Comparison of ENCODE assay signal across 16 mouse cellular contexts in genomic region chr9:43098922-43099321, GRCm38 (mm10). TPM values are rescaled to one million over a fixed set of nuclear protein-coding genes. Genes with fewer than 3 reads are reported as not detected.
DNase-seq lines count a peak whose midpoint lies in the region; ATAC-seq and TF ChIP-seq lines count a peak whose summit lies in the region.
"Had no signal": no experiment of that assay in that cellular context is flagged by ENCODE, and none has a peak within 500 bp of the region (broad histone marks: within the 10 kb centered on the region; RNA-seq: fewer than 3 reads in every experiment).

No protein-coding gene starts in this region.

- 15% methylated on average over 4 of the region's 4 CpGs for WGBS in liver, embryonic 14.5 days (ENCODE audit: insufficient replicate concordance)
- 38% methylated on average over 4 of the region's 4 CpGs for whole genome bisulfite sequencing in liver, embryonic 11.5 days
- 32% methylated on average over 4 of the region's 4 CpGs for WGBS in heart, embryonic 15.5 days

- TF ChIP-seq EP300 in liver, embryonic 14.5 days (IDR thresholded peaks at IDR 0.05; ENCODE audit: low read depth) = no peak

- intact Hi-C loops in heart, postnatal 10 days (cut with DNase I) = loop anchor here (5.0 kb wide), 1 partner anchor 37 kb away; no protein-coding TSS in a partner anchor

- DNase-seq in heart, adult 11 months = peak; percentile 94
- no peak for DNase-seq in heart, postnatal 10 days
- no peak for DNase-seq in liver, embryonic 14.5 days (ENCODE audit: low read depth in 3 of 3, low spot score in 3 of 3)
- no peak for DNase-seq in liver, embryonic 11.5 days (ENCODE audit: low spot score)
- DNase-seq in CD4-positive, CD25-positive, alpha-beta regulatory T cell, adult 2 months (ENCODE audit: low read depth, low spot score) = peak; percentile 19
- no peak for DNase-seq in thymus, adult 18-20 months
- DNase-seq in frontal cortex, adult 2 months (ENCODE audit: extremely low spot score in 1 of 2, low spot score in 1 of 2) = no peak
- DNase-seq: adrenal gland, postnatal 36 days; gastrocnemius, postnatal 10 days; kidney, postnatal 14 days; layer of hippocampus, postnatal 36 days; thymus, postnatal 4 days had no signal

- H3K36me3 ChIP-seq in liver, embryonic 14.5 days (replicated peaks; ENCODE audit: control insufficient read depth, insufficient read depth, low read depth) = no peaks in the 10 kb centered on the region
- H3K36me3 ChIP-seq in liver, embryonic 11.5 days (ENCODE audit: control insufficient read depth, insufficient read depth, low read length) = no peaks in the 10 kb centered on the region
- no peaks in the 10 kb centered on the region for H3K36me3 ChIP-seq in heart, embryonic 15.5 days
- H3K36me3 ChIP-seq: forebrain, embryonic 12.5 days had no signal

- H3K27ac ChIP-seq in liver, embryonic 14.5 days = no peak overlapping the region
- no peak overlapping the region for H3K27ac ChIP-seq in liver, embryonic 11.5 days (ENCODE audit: low read depth, low read length)
- H3K27ac ChIP-seq in heart, embryonic 15.5 days = peak overlapping the region; percentile 42
- H3K27ac ChIP-seq: forebrain, embryonic 12.5 days; hindbrain, embryonic 14.5 days; midbrain, embryonic 10.5 days had no signal

- H3K4me2 ChIP-seq in liver, embryonic 14.5 days (ENCODE audit: low read depth) = peak overlapping the region; percentile 16; the same call in 1 of the 2 replicates
- no peak overlapping the region for H3K4me2 ChIP-seq in liver, embryonic 11.5 days
- H3K4me2 ChIP-seq in heart, embryonic 15.5 days = peak overlapping the region; percentile 13; the same call in 1 of the 2 replicates
- H3K4me2 ChIP-seq: forebrain, embryonic 12.5 days; hindbrain, embryonic 14.5 days had no signal

- H3K27me3 ChIP-seq in liver, embryonic 14.5 days (ENCODE audit: control insufficient read depth, insufficient read depth, low read length) = no peaks in the 10 kb centered on the region
- H3K27me3 ChIP-seq in liver, embryonic 11.5 days (replicated peaks; ENCODE audit: control insufficient read depth, insufficient read depth, low read length) = peaks cover 2% of the 10 kb centered on the region; the same call in 1 of the 2 replicates
- no peaks in the 10 kb centered on the region for H3K27me3 ChIP-seq in heart, embryonic 15.5 days
- H3K27me3 ChIP-seq: forebrain, embryonic 12.5 days had no signal

- H3K9ac ChIP-seq in liver, embryonic 14.5 days (replicated peaks) = no peak overlapping the region
- H3K9ac ChIP-seq in liver, embryonic 11.5 days (ENCODE audit: low read depth, low read length) = no peak overlapping the region
- H3K9ac ChIP-seq in heart, embryonic 15.5 days = no peak overlapping the region
- H3K9ac ChIP-seq: forebrain, embryonic 12.5 days; hindbrain, embryonic 14.5 days had no signal

- no peak for ATAC-seq in liver, embryonic 14.5 days (ENCODE audit: insufficient read depth)
- no peak for ATAC-seq in liver, embryonic 11.5 days (replicated peaks; ENCODE audit: low FRiP score)
- ATAC-seq in heart, embryonic 15.5 days (replicated peaks; ENCODE audit: insufficient number of reproducible peaks, insufficient read depth, low FRiP score, low read depth) = no peak

- no peaks in the 10 kb centered on the region for H3K9me3 ChIP-seq in liver, embryonic 14.5 days (ENCODE audit: control insufficient read depth, low read length)
- no peaks in the 10 kb centered on the region for H3K9me3 ChIP-seq in liver, embryonic 11.5 days (ENCODE audit: control insufficient read depth, low read length)
- H3K9me3 ChIP-seq in heart, embryonic 15.5 days (replicated peaks) = no peaks in the 10 kb centered on the region
- H3K9me3 ChIP-seq: forebrain, embryonic 12.5 days; midbrain, embryonic 10.5 days had no signal

- no peak for TF ChIP-seq CTCF in liver, embryonic 14.5 days (IDR thresholded peaks at IDR 0.05; ENCODE audit: low read depth)

- peaks cover 24 to 33% of the 10 kb centered on the region in 2 experiments for H3K4me1 ChIP-seq in liver, embryonic 14.5 days (replicated peaks; ENCODE audit: control insufficient read depth in 2 of 2, insufficient read depth in 2 of 2, low read length in 1 of 2)
- H3K4me1 ChIP-seq in liver, embryonic 11.5 days (replicated peaks; ENCODE audit: control insufficient read depth, insufficient read depth, low read length) = peaks cover 17% of the 10 kb centered on the region
- H3K4me1 ChIP-seq in heart, embryonic 15.5 days (replicated peaks) = peaks cover 43% of the 10 kb centered on the region

- H3K4me3 ChIP-seq in liver, embryonic 14.5 days (ENCODE audit: insufficient read depth in 1 of 2, low read depth in 2 of 2, low read length in 2 of 2) = no peak overlapping the region
- no peak overlapping the region for H3K4me3 ChIP-seq in liver, embryonic 11.5 days (ENCODE audit: low read depth, low read length)
- no peak overlapping the region for H3K4me3 ChIP-seq in heart, embryonic 15.5 days
- H3K4me3 ChIP-seq: forebrain, embryonic 12.5 days; midbrain, embryonic 10.5 days had no signal

RNA-seq across cellular contexts. Expression of gene Arhgef12, which starts 8.1 kb away (rescaled TPM):
- 100 to 1,000 TPM; 167 to 181 TPM for total RNA-seq in heart, postnatal 10 days (2021)
- 7.5 and 9.3 TPM in 2 replicates for polyA plus RNA-seq in liver, embryonic 14.5 days (2012; rRNA removed)
- polyA plus RNA-seq in liver, embryonic 14.5 days (2014; fragmentation: Nextera tagmentation; extraction: Ambion mirVana) = 5.2 and 6.5 TPM in 2 replicates
- polyA plus RNA-seq in liver, embryonic 11.5 days (2014; fragmentation: Nextera tagmentation; extraction: Ambion mirVana) = 5.7 and 7.0 TPM in 2 replicates
- polyA plus RNA-seq in heart, embryonic 15.5 days (2015; fragmentation: Nextera tagmentation; extraction: Ambion mirVana) = 11.0 and 11.3 TPM in 2 replicates
- polyA plus RNA-seq in frontal cortex, adult 2 months (2012; rRNA removed) = 63.2 and 67.2 TPM in 2 replicates

RNA-seq across cellular contexts. Expression of gene Tmem136, which starts 17.4 kb away (rescaled TPM):
- 1 to 10 TPM; 7.4 to 9.1 TPM for total RNA-seq in heart, postnatal 10 days (2021)
- 0.94 and 0.97 TPM in 2 replicates for polyA plus RNA-seq in liver, embryonic 14.5 days (2012; rRNA removed)
- polyA plus RNA-seq in liver, embryonic 14.5 days (2014; fragmentation: Nextera tagmentation; extraction: Ambion mirVana) = 0.47 and 0.57 TPM in 2 replicates
- 3.5 and 3.7 TPM in 2 replicates for polyA plus RNA-seq in liver, embryonic 11.5 days (2014; fragmentation: Nextera tagmentation; extraction: Ambion mirVana)
- polyA plus RNA-seq in heart, embryonic 15.5 days (2015; fragmentation: Nextera tagmentation; extraction: Ambion mirVana) = 10.2 and 11.8 TPM in 2 replicates
- 26.1 and 28.1 TPM in 2 replicates for polyA plus RNA-seq in frontal cortex, adult 2 months (2012; rRNA removed)

Comparison
In these comparisons a context has a peak if more than half of its experiments do, and no peak if none do; other contexts are left out.
1. DNase-seq: peak in heart, adult 11 months (single experiment) and CD4-positive, CD25-positive, alpha-beta regulatory T cell, adult 2 months (single experiment); none in heart, postnatal 10 days (0 of 2), liver, embryonic 14.5 days (0 of 3), liver, embryonic 11.5 days (single experiment), thymus, adult 18-20 months (0 of 2) and frontal cortex, adult 2 months (0 of 2).